Mouse (Mus musculus): ENCODE data around the gene Tmbim6. TPM values are rescaled to one million over a fixed set of nuclear protein-coding genes. Genes with fewer than 3 reads are reported as not detected.

Tmbim6 gene
- total and polyA plus RNA-seq, 2 experiments from 2014 or later: 346 to 355 TPM

DNA sequence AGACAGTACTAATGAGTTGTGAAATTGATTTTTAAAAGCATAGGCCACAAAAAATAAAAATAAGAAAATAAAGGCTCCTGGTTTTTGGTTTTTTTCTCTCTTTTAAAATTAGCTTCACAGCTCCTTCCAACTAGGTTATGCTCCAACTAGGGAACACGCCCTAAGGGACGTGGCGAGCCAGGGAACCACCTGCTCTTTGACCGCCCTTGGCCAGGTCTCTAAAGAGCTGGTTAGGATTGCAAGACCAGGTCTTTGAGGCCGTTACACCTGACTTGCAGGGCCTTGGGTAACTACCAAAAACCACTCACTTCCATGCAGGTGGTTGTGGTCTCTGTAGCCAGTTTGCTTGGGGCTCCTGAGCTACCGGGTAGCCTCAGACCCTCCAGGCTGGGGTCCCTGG is 707 bp upstream of the Tmbim6 start:
- WGBS: 81% methylated on average over 6 of the region's 6 CpGs
- Histone ChIP-seq H3K9me3 (ENCODE audit: low read length) (no peaks in the 10 kb centered on the region), H3K4me2 (ENCODE audit: low read depth, low read length) (peak overlapping the region; percentile 65), H3K4me3 (ENCODE audit: low read length) (peak overlapping the region; percentile 83), H3K4me1 (ENCODE audit: insufficient read depth, low read length) (peaks cover 18% of the 10 kb centered on the region), H3K9ac (replicated peaks; ENCODE audit: low read length) (peak overlapping the region; percentile 45), H3K27me3 (ENCODE audit: insufficient read depth, low read length) (no peaks in the 10 kb centered on the region), H3K27ac (peak overlapping the region; percentile 80), H3K36me3 (ENCODE audit: insufficient read depth, low read length) (no peaks in the 10 kb centered on the region)
- DNase-seq (ENCODE audit: low spot score) (no peak), ATAC-seq (no peak; the same call in 1 of the 2 replicates)
- TF ChIP-seq CTCF (IDR thresholded peaks at IDR 0.05; ENCODE audit: low read depth): no peak

- Histone ChIP-seq H3K4me3 (ENCODE audit: low read length) (peak overlapping the region; percentile 83), H3K4me1 (ENCODE audit: insufficient read depth, low read length) (peaks cover 18% of the 10 kb centered on the region), H3K9me3 (ENCODE audit: low read length) (no peaks in the 10 kb centered on the region), H3K36me3 (ENCODE audit: insufficient read depth, low read length) (no peaks in the 10 kb centered on the region), H3K9ac (replicated peaks; ENCODE audit: low read length) (peak overlapping the region; percentile 80), H3K4me2 (ENCODE audit: low read depth, low read length) (peak overlapping the region; percentile 71), H3K27ac (peak overlapping the region; percentile 96), H3K27me3 (ENCODE audit: insufficient read depth, low read length) (no peaks in the 10 kb centered on the region)
- no peak for DNase-seq (ENCODE audit: low spot score)
- no peak; the same call in 1 of the 2 replicates for TF ChIP-seq CTCF (IDR thresholded peaks at IDR 0.05; ENCODE audit: low read depth)
- no peak; the same call in 1 of the 2 replicates for ATAC-seq
- 8% methylated on average over 24 of the region's 24 CpGs for WGBS
These were observed 937 bp downstream of the Tmbim6 start for GRCm38 (mm10) chr15:99393386-99394252.

DNA sequence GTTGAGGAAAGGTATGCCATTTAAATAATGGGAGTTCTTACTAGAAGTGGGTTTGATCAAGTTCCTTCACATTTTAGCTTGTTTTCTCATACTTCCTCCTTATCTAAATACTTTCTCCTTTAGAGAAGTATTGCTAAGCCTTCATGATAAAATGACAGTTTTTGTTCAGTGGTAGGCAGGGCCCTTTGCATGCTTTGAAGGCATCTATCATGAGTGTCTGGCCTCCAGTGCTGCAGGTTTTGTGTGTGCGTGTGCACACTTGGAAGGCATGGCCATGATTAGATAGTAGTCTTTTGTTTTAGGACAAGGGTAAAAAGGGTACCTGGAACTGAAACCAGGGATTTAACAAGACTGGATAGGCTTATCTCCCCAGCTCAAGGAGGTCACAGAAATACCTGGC is 3.8 kb downstream of the Tmbim6 start:
- DNase-seq (ENCODE audit: low spot score) (no peak), ATAC-seq (no peak)
- no peak for TF ChIP-seq CTCF (IDR thresholded peaks at IDR 0.05; ENCODE audit: low read depth)
- Histone ChIP-seq H3K36me3 (ENCODE audit: insufficient read depth, low read length) (no peaks in the 10 kb centered on the region), H3K9me3 (ENCODE audit: low read length) (no peaks in the 10 kb centered on the region), H3K27me3 (ENCODE audit: insufficient read depth, low read length) (no peaks in the 10 kb centered on the region), H3K27ac (no peak overlapping the region), H3K9ac (replicated peaks; ENCODE audit: low read length) (no peak overlapping the region), H3K4me2 (ENCODE audit: low read depth, low read length) (no peak overlapping the region), H3K4me3 (ENCODE audit: low read length) (no peak overlapping the region), H3K4me1 (ENCODE audit: insufficient read depth, low read length) (peaks cover 18% of the 10 kb centered on the region)
- WGBS: 57% methylated on average over 1 of the region's 1 CpGs

DNA sequence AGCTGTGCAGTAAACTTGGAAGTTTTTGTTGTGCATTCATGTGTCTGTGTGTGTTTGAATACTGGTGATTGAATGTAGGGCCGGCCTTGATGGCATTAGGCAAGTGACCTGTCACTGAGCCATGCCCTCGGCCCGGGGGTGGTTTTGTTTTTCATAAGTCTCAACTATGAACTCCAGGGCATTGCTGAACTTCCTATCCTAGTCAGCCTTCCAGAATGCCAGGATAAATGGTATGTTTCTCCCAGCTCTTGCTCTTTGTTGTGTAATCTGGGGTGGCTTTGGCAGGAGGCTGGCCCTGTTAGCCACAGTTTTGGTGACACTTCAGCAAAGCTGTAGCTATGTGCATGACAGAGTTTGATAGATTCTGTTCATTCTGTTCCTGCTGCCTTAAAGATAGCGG is 4.2 kb downstream of the Tmbim6 start:
- ATAC-seq: no peak
- Histone ChIP-seq H3K9me3 (ENCODE audit: low read length) (no peaks in the 10 kb centered on the region), H3K9ac (replicated peaks; ENCODE audit: low read length) (no peak overlapping the region), H3K4me1 (ENCODE audit: insufficient read depth, low read length) (peaks cover 18% of the 10 kb centered on the region), H3K36me3 (ENCODE audit: insufficient read depth, low read length) (peaks cover 1% of the 10 kb centered on the region), H3K4me2 (ENCODE audit: low read depth, low read length) (no peak overlapping the region), H3K27ac (no peak overlapping the region), H3K27me3 (ENCODE audit: insufficient read depth, low read length) (no peaks in the 10 kb centered on the region), H3K4me3 (ENCODE audit: low read length) (no peak overlapping the region)
- WGBS: 59% methylated on average over 4 of the region's 4 CpGs
- TF ChIP-seq CTCF (IDR thresholded peaks at IDR 0.05; ENCODE audit: low read depth): no peak
- DNase-seq (ENCODE audit: low spot score): no peak

GRCm38 (mm10) chr15:99397622-99398021 is 4.9 kb downstream of the Tmbim6 start:
- TF ChIP-seq CTCF (IDR thresholded peaks at IDR 0.05; ENCODE audit: low read depth): no peak
- 86% methylated on average over 2 of the region's 2 CpGs for WGBS
- Histone ChIP-seq H3K27ac (no peak overlapping the region), H3K9ac (replicated peaks; ENCODE audit: low read length) (no peak overlapping the region), H3K4me3 (ENCODE audit: low read length) (no peak overlapping the region), H3K36me3 (ENCODE audit: insufficient read depth, low read length) (peaks cover 8% of the 10 kb centered on the region), H3K9me3 (ENCODE audit: low read length) (no peaks in the 10 kb centered on the region), H3K4me2 (ENCODE audit: low read depth, low read length) (no peak overlapping the region), H3K4me1 (ENCODE audit: insufficient read depth, low read length) (peaks cover 18% of the 10 kb centered on the region), H3K27me3 (ENCODE audit: insufficient read depth, low read length) (no peaks in the 10 kb centered on the region)
- DNase-seq (ENCODE audit: low spot score): no peak
- ATAC-seq: no peak

GRCm38 (mm10) chr15:99399503-99400245 is 7.0 kb downstream of the Tmbim6 start:
- no peak for TF ChIP-seq CTCF (IDR thresholded peaks at IDR 0.05; ENCODE audit: low read depth)
- Histone ChIP-seq H3K27me3 (ENCODE audit: insufficient read depth, low read length) (no peaks in the 10 kb centered on the region), H3K4me3 (ENCODE audit: low read length) (no peak overlapping the region), H3K27ac (no peak overlapping the region), H3K4me1 (ENCODE audit: insufficient read depth, low read length) (peaks cover 11% of the 10 kb centered on the region; the same call in 1 of the 2 replicates), H3K36me3 (ENCODE audit: insufficient read depth, low read length) (peaks cover 27% of the 10 kb centered on the region), H3K4me2 (ENCODE audit: low read depth, low read length) (no peak overlapping the region), H3K9me3 (ENCODE audit: low read length) (no peaks in the 10 kb centered on the region), H3K9ac (replicated peaks; ENCODE audit: low read length) (no peak overlapping the region)
- DNase-seq (ENCODE audit: low spot score) (no peak), ATAC-seq (no peak)
- 63% methylated on average over 15 of the region's 15 CpGs for WGBS

Measured in hindbrain, postnatal 0 days (tissue).